Mouse (Mus musculus): Measurements from ENCODE around the gene Tmem74b.

Tmem74b gene

GRCm38 (mm10) chr2:151742850-151743679 is 41.3 kb downstream of the Tmem74b start:
- DNase-seq = no peak

DNA sequence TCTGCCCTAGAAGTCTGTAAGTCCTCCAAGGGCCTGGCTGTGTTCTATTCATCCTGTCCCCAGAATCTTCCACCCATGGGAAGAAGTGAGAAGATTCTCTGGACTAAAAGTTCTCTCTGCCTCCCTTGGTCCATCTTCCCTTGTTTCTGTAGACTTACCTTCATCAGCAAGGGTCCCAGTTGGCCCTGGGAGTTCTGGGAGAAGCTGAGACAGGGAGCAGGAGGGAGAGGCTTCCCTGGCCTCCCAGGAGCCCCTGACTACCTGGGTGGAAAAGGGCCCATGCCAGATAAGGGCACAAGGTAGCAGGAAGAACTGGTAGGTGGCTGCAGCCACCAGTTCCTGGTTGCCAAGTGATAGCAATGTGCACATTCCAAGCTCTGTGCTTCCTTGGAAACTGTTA is 42.0 kb downstream of the Tmem74b start, which contains the start of gene Psmf1:
Psmf1 (minus strand) TSS at position 342 of the 400 bp plus-strand sequence.
- DNase-seq = no peak

- peak; percentile 28 to 55 for DNase-seq
Measured at GRCm38 (mm10) chr2:151747847-151748705, 46.3 kb downstream of the Tmem74b start.

DNA sequence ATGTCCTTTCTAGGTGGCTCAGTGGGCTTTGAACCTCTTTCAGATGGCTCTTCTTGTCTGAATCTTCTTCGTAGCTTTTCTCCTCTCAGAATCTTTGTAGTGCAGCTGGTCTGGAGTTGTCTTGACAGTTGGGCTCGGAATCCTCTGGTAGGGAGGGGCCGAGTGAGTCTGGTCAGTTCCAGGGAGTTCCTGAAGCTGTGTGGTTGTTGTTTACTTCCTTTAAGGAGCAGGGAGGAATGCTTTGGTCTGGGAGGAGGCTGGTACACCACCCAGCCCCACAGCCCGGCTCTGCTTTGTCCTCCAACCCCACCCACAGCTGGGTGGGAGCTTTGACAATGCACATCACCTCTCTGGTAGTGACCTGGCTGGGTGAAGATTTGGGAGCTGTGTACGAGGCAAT is 49.5 kb downstream of the Tmem74b start:
- DNase-seq = no peak

DNA sequence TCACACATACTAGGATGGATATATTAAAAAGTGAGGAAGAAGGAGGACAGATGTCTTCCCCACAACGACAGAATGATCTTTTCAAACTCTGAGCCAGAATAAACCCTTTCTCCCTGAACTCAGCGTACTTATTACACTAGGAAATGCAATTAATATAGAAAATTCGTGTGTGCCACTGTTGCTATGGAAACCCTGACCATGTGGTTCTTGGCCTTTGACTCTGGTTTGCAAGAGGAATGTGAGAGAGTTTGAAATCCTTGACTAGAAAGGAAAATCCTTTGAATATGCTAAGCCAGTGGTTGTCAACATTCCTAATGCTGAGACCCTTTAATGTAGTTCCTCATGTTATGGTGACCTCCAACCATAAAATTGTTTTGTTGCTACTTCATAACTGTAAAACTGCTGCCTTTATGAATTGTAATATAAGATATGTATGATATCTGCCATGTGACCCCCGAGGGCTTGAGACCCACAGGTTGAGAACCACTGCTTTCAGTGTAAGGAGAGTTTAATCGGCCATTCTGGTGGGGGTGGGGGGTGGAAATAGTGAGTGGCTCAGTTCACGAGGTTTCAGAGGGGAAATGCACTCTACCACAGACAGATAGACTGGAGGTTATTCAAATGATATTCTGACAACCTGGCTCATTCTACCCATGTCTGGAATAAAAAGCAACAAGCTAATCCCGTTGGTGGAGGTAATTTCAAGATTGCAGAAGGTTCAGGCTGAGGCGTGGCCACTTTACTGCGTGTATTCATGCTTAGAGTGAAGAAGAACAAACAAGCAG is 54.7 kb downstream of the Tmem74b start:
- DNase-seq = no peak

DNA sequence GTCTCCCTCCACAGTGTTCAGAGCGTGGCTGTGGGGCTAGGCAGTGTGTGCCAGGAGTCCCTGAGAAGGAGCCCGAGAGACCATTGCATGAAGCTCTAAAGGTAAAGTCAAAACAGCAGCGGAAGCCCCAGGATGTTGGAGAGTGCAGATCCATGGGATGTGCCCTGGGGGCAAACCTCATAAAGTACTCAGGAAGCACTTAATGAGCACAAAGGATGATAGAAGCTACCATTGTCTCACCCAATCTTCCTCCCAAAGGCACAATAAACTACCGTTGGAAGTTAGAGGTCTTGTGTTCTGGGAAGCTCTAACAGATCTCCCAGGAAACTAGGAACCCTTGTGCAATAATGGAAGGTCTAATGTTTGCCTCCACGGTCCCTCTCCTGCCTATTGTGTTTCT is 55.6 kb downstream of the Tmem74b start:
- no peak for DNase-seq

- DNase-seq = no peak
Measured at GRCm38 (mm10) chr2:151758806-151759353, 57.1 kb downstream of the Tmem74b start.

All from spleen, adult 18-20 months (tissue).